Mouse (Mus musculus) thymus, postnatal 4 days (tissue): ENCODE measurements around the gene Mtrr.

ENCODE experiments used
- DNase-seq: peaks from one replicate; pipeline ENCODE4 v3.0.0; 2021

Mtrr gene

GRCm38 (mm10) chr13:68581747-68582516 is at the start of gene Mtrr, which contains the start of gene Fastkd3:
Gene Mtrr, minus strand, starts transcription at chr13:68582149.
Gene Fastkd3, plus strand, starts transcription at chr13:68582234.
- peak; percentile 97 for DNase-seq

- DNase-seq: no peak
These were observed 45.1 kb upstream of the Mtrr start for GRCm38 (mm10) chr13:68627041-68627440.

- no peak for DNase-seq
These were observed 40.8 kb upstream of the Mtrr start for GRCm38 (mm10) chr13:68622792-68623191.

- DNase-seq: no peak
These were observed 25.9 kb upstream of the Mtrr start for GRCm38 (mm10) chr13:68607652-68608405.

- no peak for DNase-seq
These were observed 23.8 kb upstream of the Mtrr start for GRCm38 (mm10) chr13:68605689-68606126.

- no peak for DNase-seq
These were observed 21.1 kb upstream of the Mtrr start for GRCm38 (mm10) chr13:68603085-68603484.

GRCm38 (mm10) chr13:68601184-68601583 is 19.2 kb upstream of the Mtrr start:
- DNase-seq: no peak

GRCm38 (mm10) chr13:68598953-68599352 is 17.0 kb upstream of the Mtrr start:
- DNase-seq: no peak

- no peak for DNase-seq
These were observed 15.7 kb upstream of the Mtrr start for GRCm38 (mm10) chr13:68597667-68598066.

GRCm38 (mm10) chr13:68597199-68597598 is 15.2 kb upstream of the Mtrr start, which contains the start of gene 1700001L19Rik:
Gene 1700001L19Rik, plus strand, starts transcription at chr13:68597421.
- DNase-seq: no peak

- no peak for DNase-seq
These were observed 11.8 kb upstream of the Mtrr start for GRCm38 (mm10) chr13:68593797-68594196.

- DNase-seq: no peak
These were observed 6.4 kb upstream of the Mtrr start for GRCm38 (mm10) chr13:68588352-68588751.

GRCm38 (mm10) chr13:68585441-68585840 is 3.5 kb upstream of the Mtrr start:
- no peak for DNase-seq

GRCm38 (mm10) chr13:68583961-68584360 is 2.0 kb upstream of the Mtrr start:
- DNase-seq: no peak

- DNase-seq: no peak
These were observed 500 bp upstream of the Mtrr start for GRCm38 (mm10) chr13:68582517-68582780.

- DNase-seq: no peak
These were observed 736 bp downstream of the Mtrr start for GRCm38 (mm10) chr13:68581086-68581740.

- no peak for DNase-seq
These were observed 4.0 kb downstream of the Mtrr start for GRCm38 (mm10) chr13:68577945-68578344.

GRCm38 (mm10) chr13:68574398-68574797 is 7.6 kb downstream of the Mtrr start:
- DNase-seq: no peak

- DNase-seq: no peak
These were observed 8.7 kb downstream of the Mtrr start for GRCm38 (mm10) chr13:68572966-68573913.

GRCm38 (mm10) chr13:68572247-68572646 is 9.7 kb downstream of the Mtrr start:
- DNase-seq: no peak

- peak; percentile 54 for DNase-seq
These were observed 12.2 kb downstream of the Mtrr start for GRCm38 (mm10) chr13:68569589-68570336.

- DNase-seq: no peak
These were observed 13.4 kb downstream of the Mtrr start for GRCm38 (mm10) chr13:68568548-68568947.
